Mouse (Mus musculus) T-helper 17 cell (primary cell): ENCODE results near the gene Gm42906.

ENCODE experiments used
- in situ Hi-C, 2 experiments: fragments of 300-600 bp; cut with MboI, MseI; formaldehyde crosslinking; loops; 1 replicate in 1 of 2; 2 replicates in 1 of 2; pipeline ENCODE4 v1.15.1; 2025; ENCODE audit warnings: high pct_unique_total_duplicates in 2 of 2

Gm42906 gene

GRCm38 (mm10) chr5:151154780-151155179, 273.2 kb downstream of the Gm42906 start:
- in situ Hi-C loops = no loop called here

GRCm38 (mm10) chr5:151154030-151154429, 273.9 kb downstream of the Gm42906 start:
- in situ Hi-C loops = no loop called here

GRCm38 (mm10) chr5:151151549-151151948, 276.4 kb downstream of the Gm42906 start:
- in situ Hi-C loops = no loop called here

GRCm38 (mm10) chr5:151149509-151149908, 278.5 kb downstream of the Gm42906 start:
- in situ Hi-C loops = no loop called here

- in situ Hi-C loops = no loop called here
Measured at GRCm38 (mm10) chr5:151148079-151148478, 279.9 kb downstream of the Gm42906 start.

GRCm38 (mm10) chr5:151145807-151146206, 282.2 kb downstream of the Gm42906 start:
- in situ Hi-C loops = no loop called here

GRCm38 (mm10) chr5:151143955-151144354, 284.0 kb downstream of the Gm42906 start:
- in situ Hi-C loops = no loop called here

- in situ Hi-C loops = no loop called here
Measured at GRCm38 (mm10) chr5:151142671-151143601, 285.0 kb downstream of the Gm42906 start.

GRCm38 (mm10) chr5:151142241-151142640, 285.7 kb downstream of the Gm42906 start:
- in situ Hi-C loops = no loop called here

GRCm38 (mm10) chr5:151137901-151138300, 290.1 kb downstream of the Gm42906 start:
- in situ Hi-C loops = no loop called here

GRCm38 (mm10) chr5:151137311-151137710, 290.7 kb downstream of the Gm42906 start:
- in situ Hi-C loops = no loop called here

- in situ Hi-C loops = no loop called here
Measured at GRCm38 (mm10) chr5:151135965-151136364, 292.0 kb downstream of the Gm42906 start.

- in situ Hi-C loops = no loop called here
Measured at GRCm38 (mm10) chr5:151135078-151135826, 292.7 kb downstream of the Gm42906 start.

- in situ Hi-C loops = no loop called here
Measured at GRCm38 (mm10) chr5:151134202-151134601, 293.8 kb downstream of the Gm42906 start.

- in situ Hi-C loops = no loop called here
Measured at GRCm38 (mm10) chr5:151133744-151134143, 294.2 kb downstream of the Gm42906 start.

- in situ Hi-C loops = no loop called here
Measured at GRCm38 (mm10) chr5:151129762-151130161, 298.2 kb downstream of the Gm42906 start.

GRCm38 (mm10) chr5:151127298-151127717, 300.7 kb downstream of the Gm42906 start:
- in situ Hi-C loops = no loop called here

- in situ Hi-C loops = no loop called here
Measured at GRCm38 (mm10) chr5:151126608-151127005, 301.4 kb downstream of the Gm42906 start.

- in situ Hi-C loops = no loop called here
Measured at GRCm38 (mm10) chr5:151125985-151126607, 301.9 kb downstream of the Gm42906 start.

- in situ Hi-C loops = no loop called here
Measured at GRCm38 (mm10) chr5:151117846-151118245, 310.1 kb downstream of the Gm42906 start.

- in situ Hi-C loops = no loop called here
Measured at GRCm38 (mm10) chr5:151116192-151116887, 311.6 kb downstream of the Gm42906 start.
